Mouse (Mus musculus): Measurements from ENCODE around the gene Drap1. TPM values are rescaled to one million over a fixed set of nuclear protein-coding genes. Genes with fewer than 3 reads are reported as not detected.

Drap1 gene
- polyA plus RNA-seq, 1 experiment, result 195 TPM

- TF ChIP-seq POLR2A (IDR thresholded peaks at IDR 0.05; ENCODE audit: borderline replicate concordance, control insufficient read depth, low read depth, low read length), result no peak
- no peak for TF ChIP-seq CTCF (IDR thresholded peaks at IDR 0.05; ENCODE audit: control insufficient read depth, insufficient read depth, low read length)
- no peaks in the 10 kb centered on the region for H3K4me1 ChIP-seq (ENCODE audit: control insufficient read depth, insufficient read depth, low read length)
- WGBS, result 82% methylated on average over 4 of the region's 4 CpGs
- no peak overlapping the region for H3K27ac ChIP-seq (ENCODE audit: control insufficient read depth, insufficient read depth, low read depth, low read length, poor library complexity)
- H3K4me3 ChIP-seq (replicated peaks; ENCODE audit: control insufficient read depth, low read depth, low read length), result no peak overlapping the region
Measured at GRCm38 (mm10) chr19:5395371-5395770, 29.4 kb downstream of the Drap1 start.

- H3K4me1 ChIP-seq (ENCODE audit: control insufficient read depth, insufficient read depth, low read length), result no peaks in the 10 kb centered on the region; the same call in 1 of the 2 replicates
- WGBS, result 83% methylated on average over 10 of the region's 10 CpGs
Measured at GRCm38 (mm10) chr19:5394168-5394567, 30.6 kb downstream of the Drap1 start.

GRCm38 (mm10) chr19:5392892-5393291, 31.9 kb downstream of the Drap1 start:
- 49% methylated on average over 4 of the region's 4 CpGs for WGBS
- TF ChIP-seq POLR2A (IDR thresholded peaks at IDR 0.05; ENCODE audit: borderline replicate concordance, control insufficient read depth, low read depth, low read length) (no peak), CTCF (IDR thresholded peaks at IDR 0.05; ENCODE audit: control insufficient read depth, insufficient read depth, low read length) (no peak)
- no peak overlapping the region for H3K4me3 ChIP-seq (replicated peaks; ENCODE audit: control insufficient read depth, low read depth, low read length)
- no peaks in the 10 kb centered on the region; the same call in 1 of the 2 replicates for H3K4me1 ChIP-seq (ENCODE audit: control insufficient read depth, insufficient read depth, low read length)
- H3K27ac ChIP-seq (ENCODE audit: control insufficient read depth, insufficient read depth, low read depth, low read length, poor library complexity), result no peak overlapping the region

More at GRCm38 (mm10) chr19:5394168-5394567, 30.6 kb downstream of the Drap1 start:
- H3K4me3 ChIP-seq (replicated peaks; ENCODE audit: control insufficient read depth, low read depth, low read length), result no peak overlapping the region
- H3K27ac ChIP-seq (ENCODE audit: control insufficient read depth, insufficient read depth, low read depth, low read length, poor library complexity), result no peak overlapping the region
- no peak for TF ChIP-seq CTCF (IDR thresholded peaks at IDR 0.05; ENCODE audit: control insufficient read depth, insufficient read depth, low read length)
- no peak for TF ChIP-seq POLR2A (IDR thresholded peaks at IDR 0.05; ENCODE audit: borderline replicate concordance, control insufficient read depth, low read depth, low read length)

GRCm38 (mm10) chr19:5390416-5390815, 34.4 kb downstream of the Drap1 start:
- WGBS, result 70% methylated on average over 8 of the region's 8 CpGs
- Histone ChIP-seq H3K27ac (ENCODE audit: control insufficient read depth, insufficient read depth, low read depth, low read length, poor library complexity) (peak overlapping the region; percentile 90), H3K4me3 (replicated peaks; ENCODE audit: control insufficient read depth, low read depth, low read length) (peak overlapping the region; percentile 19)

GRCm38 (mm10) chr19:5389647-5390046, 35.1 kb downstream of the Drap1 start:
- WGBS, result under 1% methylated on average over 12 of the region's 12 CpGs

More at GRCm38 (mm10) chr19:5390416-5390815, 34.4 kb downstream of the Drap1 start:
- TF ChIP-seq CTCF (IDR thresholded peaks at IDR 0.05; ENCODE audit: control insufficient read depth, insufficient read depth, low read length) (no peak), POLR2A (IDR thresholded peaks at IDR 0.05; ENCODE audit: borderline replicate concordance, control insufficient read depth, low read depth, low read length) (no peak)
- peaks cover 1% of the 10 kb centered on the region; the same call in 1 of the 2 replicates for H3K4me1 ChIP-seq (ENCODE audit: control insufficient read depth, insufficient read depth, low read length)

GRCm38 (mm10) chr19:5388588-5389242, 36.1 kb downstream of the Drap1 start, which contains the start of gene Sart1:
TSS of gene Sart1 (minus strand) at chr19:5388703.
- Histone ChIP-seq H3K4me1 (ENCODE audit: control insufficient read depth, insufficient read depth, low read length) (peaks cover 1% of the 10 kb centered on the region; the same call in 1 of the 2 replicates), H3K4me3 (replicated peaks; ENCODE audit: control insufficient read depth, low read depth, low read length) (peak within 1 kb of the TSS; percentile 89), H3K27ac (ENCODE audit: control insufficient read depth, insufficient read depth, low read depth, low read length, poor library complexity) (peak within 1 kb of the TSS; percentile 90)
- TF ChIP-seq POLR2A (IDR thresholded peaks at IDR 0.05; ENCODE audit: borderline replicate concordance, control insufficient read depth, low read depth, low read length) (peak; percentile 97), CTCF (IDR thresholded peaks at IDR 0.05; ENCODE audit: control insufficient read depth, insufficient read depth, low read length) (no peak)
- WGBS, result under 1% methylated on average over 43 of the region's 43 CpGs

More at GRCm38 (mm10) chr19:5389647-5390046, 35.1 kb downstream of the Drap1 start:
- TF ChIP-seq CTCF (IDR thresholded peaks at IDR 0.05; ENCODE audit: control insufficient read depth, insufficient read depth, low read length) (no peak), POLR2A (IDR thresholded peaks at IDR 0.05; ENCODE audit: borderline replicate concordance, control insufficient read depth, low read depth, low read length) (peak; percentile 48; the same call in 1 of the 2 replicates)
- H3K27ac ChIP-seq (ENCODE audit: control insufficient read depth, insufficient read depth, low read depth, low read length, poor library complexity), result peak overlapping the region; percentile 90
- peak overlapping the region; percentile 68 for H3K4me3 ChIP-seq (replicated peaks; ENCODE audit: control insufficient read depth, low read depth, low read length)
- peaks cover 1% of the 10 kb centered on the region; the same call in 1 of the 2 replicates for H3K4me1 ChIP-seq (ENCODE audit: control insufficient read depth, insufficient read depth, low read length)

GRCm38 (mm10) chr19:5388011-5388441, 36.8 kb downstream of the Drap1 start:
- TF ChIP-seq CTCF (IDR thresholded peaks at IDR 0.05; ENCODE audit: control insufficient read depth, insufficient read depth, low read length) (no peak), POLR2A (IDR thresholded peaks at IDR 0.05; ENCODE audit: borderline replicate concordance, control insufficient read depth, low read depth, low read length) (no peak)
- Histone ChIP-seq H3K4me3 (replicated peaks; ENCODE audit: control insufficient read depth, low read depth, low read length) (peak overlapping the region; percentile 89), H3K27ac (ENCODE audit: control insufficient read depth, insufficient read depth, low read depth, low read length, poor library complexity) (peak overlapping the region; percentile 90), H3K4me1 (ENCODE audit: control insufficient read depth, insufficient read depth, low read length) (peaks cover 1% of the 10 kb centered on the region; the same call in 1 of the 2 replicates)
- WGBS, result under 1% methylated on average over 43 of the region's 43 CpGs

GRCm38 (mm10) chr19:5384715-5385114, 40.1 kb downstream of the Drap1 start:
- Histone ChIP-seq H3K4me1 (ENCODE audit: control insufficient read depth, insufficient read depth, low read length) (peaks cover 1% of the 10 kb centered on the region; the same call in 1 of the 2 replicates), H3K4me3 (replicated peaks; ENCODE audit: control insufficient read depth, low read depth, low read length) (no peak overlapping the region), H3K27ac (ENCODE audit: control insufficient read depth, insufficient read depth, low read depth, low read length, poor library complexity) (no peak overlapping the region)
- 84% methylated on average over 8 of the region's 8 CpGs for WGBS
- TF ChIP-seq POLR2A (IDR thresholded peaks at IDR 0.05; ENCODE audit: borderline replicate concordance, control insufficient read depth, low read depth, low read length), result no peak
- no peak for TF ChIP-seq CTCF (IDR thresholded peaks at IDR 0.05; ENCODE audit: control insufficient read depth, insufficient read depth, low read length)

Data from bone marrow, adult 2 months (tissue).